Mouse (Mus musculus) activated CD4-positive, CD25-positive, alpha-beta regulatory T cell, adult 4 months (primary cell): Measurements from ENCODE around the gene Vsig10l. TPM values are rescaled to one million over a fixed set of nuclear protein-coding genes. Genes with fewer than 3 reads are reported as not detected.

Experiments
- ATAC-seq: one replicate; pipeline ENCODE4 v1.8.0; 2017
- polyA plus RNA-seq, 2 experiments: library from polyadenylated mRNA; unstranded; fragments of 100-300 nt; shearing (Covaris generic); gene quantifications; one replicate each; pipeline ENCODE4 v1.2.1; 2017

Vsig10l gene
- 1 to 10 TPM; 1.2 to 4.3 TPM for polyA plus RNA-seq

- ATAC-seq = no peak
These were observed at the start of gene Vsig10l for GRCm38 (mm10) chr7:43462851-43463250. Vsig10l (plus strand) TSS chr7:43463151.

GRCm38 (mm10) chr7:43417298-43417697, 45.7 kb upstream of the Vsig10l start:
- no peak for ATAC-seq

GRCm38 (mm10) chr7:43422995-43423617, 39.8 kb upstream of the Vsig10l start:
- ATAC-seq = peak; percentile 94

GRCm38 (mm10) chr7:43423991-43424625, 38.8 kb upstream of the Vsig10l start:
- ATAC-seq = peak; percentile 51

- no peak for ATAC-seq
These were observed 35.5 kb upstream of the Vsig10l start, which contains the start of gene Lim2 for GRCm38 (mm10) chr7:43427406-43427805. Lim2 (plus strand) TSS chr7:43427670.

GRCm38 (mm10) chr7:43429500-43429899, 33.5 kb upstream of the Vsig10l start:
- ATAC-seq = no peak

GRCm38 (mm10) chr7:43432891-43433290, 30.1 kb upstream of the Vsig10l start:
- ATAC-seq = no peak

- no peak for ATAC-seq
These were observed 28.3 kb upstream of the Vsig10l start for GRCm38 (mm10) chr7:43434676-43435075.

GRCm38 (mm10) chr7:43436341-43437255, 26.4 kb upstream of the Vsig10l start, which contains the start of gene Nkg7:
Nkg7 (plus strand) TSS chr7:43437073.
- peak; percentile 33 for ATAC-seq

GRCm38 (mm10) chr7:43438611-43439010, 24.3 kb upstream of the Vsig10l start:
- peak; percentile 26 for ATAC-seq

- no peak for ATAC-seq
These were observed 22.5 kb upstream of the Vsig10l start, which contains the start of gene Cldnd2 for GRCm38 (mm10) chr7:43440482-43440881. Cldnd2 (plus strand) TSS chr7:43440782.

- ATAC-seq = no peak
These were observed 21.9 kb upstream of the Vsig10l start for GRCm38 (mm10) chr7:43441071-43441470.

GRCm38 (mm10) chr7:43442684-43443083, 20.3 kb upstream of the Vsig10l start:
- no peak for ATAC-seq

- peak; percentile 80 for ATAC-seq
These were observed 19.6 kb upstream of the Vsig10l start for GRCm38 (mm10) chr7:43443126-43443916.

- ATAC-seq = peak; percentile 93
These were observed 19.0 kb upstream of the Vsig10l start, which contains the start of the genes Etfb and Gm45233 for GRCm38 (mm10) chr7:43443917-43444293. Etfb (plus strand) TSS chr7:43444083. Gm45233 (plus strand) TSS chr7:43444128.

GRCm38 (mm10) chr7:43447801-43448200, 15.2 kb upstream of the Vsig10l start:
- ATAC-seq = no peak

- no peak for ATAC-seq
These were observed 14.7 kb upstream of the Vsig10l start for GRCm38 (mm10) chr7:43448246-43448645.

GRCm38 (mm10) chr7:43449811-43450210, 13.1 kb upstream of the Vsig10l start:
- ATAC-seq = no peak

GRCm38 (mm10) chr7:43451726-43452125, 11.2 kb upstream of the Vsig10l start:
- no peak for ATAC-seq

GRCm38 (mm10) chr7:43452609-43453008, 10.3 kb upstream of the Vsig10l start:
- peak; percentile 43 for ATAC-seq

GRCm38 (mm10) chr7:43453599-43454355, 9.2 kb upstream of the Vsig10l start:
- ATAC-seq = no peak
